Mouse (Mus musculus): ENCODE measurements around the gene Lactb.
"Not testable (repeated sequence)": the region's sequence is repeated elsewhere in the genome, so short reads cannot be mapped to it uniquely, and the experiment has no call there.

The Lactb gene

DNA sequence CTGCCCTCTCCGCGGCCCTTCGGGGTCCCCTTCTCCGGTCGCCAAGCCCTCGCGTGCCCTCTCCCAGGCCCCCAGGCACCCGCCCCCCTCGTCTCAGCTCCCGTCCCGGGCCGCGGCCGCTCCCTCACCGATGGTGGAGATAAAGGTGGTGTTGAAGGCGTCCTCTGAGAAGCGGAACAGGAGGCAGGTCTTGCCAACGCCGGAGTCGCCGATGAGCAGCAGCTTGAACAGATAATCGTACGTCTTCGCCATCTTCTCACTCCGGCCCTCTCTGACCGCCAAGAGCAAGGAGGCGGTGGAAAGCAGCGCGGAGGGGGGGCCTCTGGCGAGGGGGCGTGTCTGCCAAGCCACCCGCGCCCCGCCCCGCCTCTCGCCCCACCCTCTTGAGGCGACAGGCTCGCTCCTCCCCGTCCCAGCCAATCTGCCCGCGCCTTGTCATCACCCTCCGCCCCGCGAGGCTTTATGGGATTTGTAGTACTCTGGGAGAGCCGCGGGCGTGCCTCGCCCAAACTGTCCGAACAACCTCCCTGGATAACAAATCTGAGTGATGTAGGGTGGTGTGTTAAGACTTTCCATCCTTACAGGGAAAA lies 55.8 kb downstream of the Lactb start, which contains the start of gene Rab8b:
Gene Rab8b, minus strand, starts transcription at position 306 of the 590 bp plus-strand sequence.
- peak; percentile 95 for DNase-seq

DNA sequence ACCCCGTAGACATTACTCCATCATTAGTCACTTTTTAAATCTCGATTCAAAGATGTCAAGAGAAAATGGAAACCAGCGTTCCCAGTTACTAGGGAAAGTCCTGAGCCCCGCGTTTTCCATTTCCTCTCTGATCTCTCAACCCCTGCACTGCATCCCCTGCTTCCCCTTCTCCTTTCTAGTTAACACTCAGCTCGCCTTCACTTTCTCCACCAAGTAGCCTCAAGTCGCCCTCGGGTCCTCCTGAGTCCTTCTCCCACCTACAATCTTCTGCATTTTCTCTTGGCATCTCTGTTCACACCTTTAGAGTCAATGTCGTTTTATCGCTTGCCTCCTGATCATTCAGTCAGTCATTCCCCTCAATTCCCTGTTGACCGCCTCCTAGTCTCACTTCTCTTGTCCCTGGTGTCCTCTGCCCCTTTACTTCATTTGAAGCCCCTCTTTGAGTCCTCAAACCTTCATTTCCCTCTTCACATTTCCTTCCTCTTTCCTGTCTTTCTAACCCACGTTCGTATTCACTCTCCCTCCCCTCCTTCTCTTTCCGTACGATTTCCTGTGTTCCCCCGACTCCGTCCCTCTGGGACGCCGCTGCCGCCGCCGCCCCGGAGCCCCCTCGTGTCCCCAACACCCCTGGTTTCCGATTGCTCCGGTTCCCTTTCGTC lies 56.5 kb downstream of the Lactb start:
- DNase-seq: no peak

DNA sequence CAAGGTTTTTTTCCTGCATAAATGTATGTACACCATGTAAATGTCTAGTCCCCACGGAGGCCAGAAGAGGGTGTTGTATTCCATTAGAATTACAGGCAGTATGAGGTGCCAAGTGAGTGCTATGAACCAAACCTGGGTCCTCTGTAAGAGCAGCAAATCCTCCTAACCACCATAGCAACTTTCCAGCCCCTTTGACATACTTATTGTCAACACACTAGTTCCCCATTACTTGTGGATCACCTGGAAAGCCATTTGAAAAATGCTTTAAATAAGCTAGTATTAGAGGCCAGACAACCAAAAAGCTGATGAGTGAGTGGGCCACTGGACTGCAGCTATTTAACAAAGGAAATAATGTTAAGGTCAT lies 57.4 kb downstream of the Lactb start:
- DNase-seq: no peak

GRCm38 (mm10) chr9:66917216-66917891 lies 57.9 kb downstream of the Lactb start:
- DNase-seq: no peak

GRCm38 (mm10) chr9:66915869-66916785 lies 59.2 kb downstream of the Lactb start:
- DNase-seq: no peak

- no peak for DNase-seq
Observed at GRCm38 (mm10) chr9:66915401-66915800, 59.9 kb downstream of the Lactb start.

- DNase-seq: no peak
Observed at GRCm38 (mm10) chr9:66914540-66914939, 60.7 kb downstream of the Lactb start.

GRCm38 (mm10) chr9:66913254-66913934 lies 61.9 kb downstream of the Lactb start:
- not testable (repeated sequence) for DNase-seq

- DNase-seq: no peak
Observed at GRCm38 (mm10) chr9:66912304-66912703, 63.0 kb downstream of the Lactb start.

GRCm38 (mm10) chr9:66910677-66911076 lies 64.6 kb downstream of the Lactb start:
- DNase-seq: no peak

- no peak for DNase-seq
Observed at GRCm38 (mm10) chr9:66909922-66910321, 65.4 kb downstream of the Lactb start.

- no peak for DNase-seq
Observed at GRCm38 (mm10) chr9:66907746-66908397, 67.4 kb downstream of the Lactb start.

- no peak for DNase-seq
Observed at GRCm38 (mm10) chr9:66907126-66907525, 68.2 kb downstream of the Lactb start.

GRCm38 (mm10) chr9:66905990-66906389 lies 69.3 kb downstream of the Lactb start:
- no peak for DNase-seq
